Mouse (Mus musculus): ENCODE measurements around the gene Ddx4.

DNA sequence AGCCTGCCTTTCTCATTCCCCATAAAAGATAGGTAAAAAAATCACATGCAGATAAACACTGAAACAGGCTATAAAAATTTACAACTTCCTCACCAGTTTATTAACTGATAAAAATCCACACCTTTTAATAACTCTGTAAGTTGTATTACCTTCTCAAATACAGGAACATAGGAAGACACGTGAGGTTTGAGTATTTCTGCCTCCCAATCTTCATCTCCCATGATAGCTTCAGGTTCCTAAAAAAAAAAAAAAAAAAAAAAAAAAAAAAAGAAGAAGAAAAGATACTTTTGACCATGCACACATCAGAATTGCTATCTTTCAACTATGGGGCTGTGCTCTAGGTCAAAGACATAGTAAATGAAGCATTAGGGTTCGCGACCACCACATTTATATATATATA is 1.1 kb downstream of the Ddx4 start:
- TF ChIP-seq POLR2A (IDR thresholded peaks at IDR 0.05; ENCODE audit: low read depth, low read length) (no peak), CTCF (IDR thresholded peaks at IDR 0.05; ENCODE audit: extremely low read depth, insufficient read length, insufficient replicate concordance, low read depth, low read length) (no peak)
